Mouse (Mus musculus): ENCODE measurements at regions not wholly inside any gene's neighbourhood (a gene's known extent, or its start where the extent isn't known, plus 50 kb on each side); places are given as distances from the start of the nearest gene placed in this dataset.

- TF ChIP-seq CTCF (IDR thresholded peaks at IDR 0.05; ENCODE audit: low read depth, low read length) (no peak), TAL1 (conservative IDR thresholded peaks at IDR 0.05; ENCODE audit: low read depth, low read length) (no peak), GATA1 (IDR thresholded peaks at IDR 0.05; ENCODE audit: borderline replicate concordance, low read length) (no peak), GATA2 (IDR thresholded peaks at IDR 0.05; ENCODE audit: borderline replicate concordance, low read depth, low read length) (no peak)
These were observed 100.8 kb downstream of the Zfp706 start for GRCm38 (mm10) chr15:36906789-36907188.
